Mouse (Mus musculus) MEL (cell line): ENCODE results near the gene Grhl1.

Source experiments
- CTCF ChIP-seq, 3 experiments: IDR thresholded peaks in 2 of 3; conservative IDR thresholded peaks in 1 of 3; 2 replicates each; pipeline ENCODE4 v1.5.1; 2011 to 2012; ENCODE audit warnings: low read length in 3 of 3, low read depth in 2 of 3, mild to moderate bottlenecking in 2 of 3, improper control_type of control experiment in 1 of 3, inconsistent platforms in 1 of 3, mixed read lengths in 1 of 3, moderate library complexity in 1 of 3; ENCODE audit not compliant: control insufficient read depth in 1 of 3, insufficient read depth in 1 of 3, poor library complexity in 1 of 3, severe bottlenecking in 1 of 3
- EP300 ChIP-seq, 2 experiments: IDR thresholded peaks; 2 replicates each; pipeline ENCODE4 v1.6.1; 2011; ENCODE audit warnings: improper control_type of control experiment in 2 of 2, low read length in 2 of 2, low read depth in 1 of 2, mild to moderate bottlenecking in 1 of 2
- GATA1 ChIP-seq: IDR thresholded peaks from 2 replicates; pipeline ENCODE4 v1.6.1; 2011; ENCODE audit warnings: low read depth, low read length, improper control_type of control experiment
- HCFC1 ChIP-seq: IDR thresholded peaks from 2 replicates; pipeline ENCODE4 v1.6.1; 2012; ENCODE audit warnings: low read depth, mild to moderate bottlenecking, inconsistent platforms, low read length, improper control_type of control experiment, moderate library complexity
- MYC ChIP-seq: IDR thresholded peaks from 2 replicates; pipeline ENCODE4 v1.6.1; 2011; ENCODE audit warnings: low read depth, mild to moderate bottlenecking, low read length, improper control_type of control experiment, moderate library complexity
- POLR2A ChIP-seq, 2 experiments: IDR thresholded peaks; 2 replicates each; pipeline ENCODE4 v1.6.1; 2011 to 2012; ENCODE audit warnings: low read length in 2 of 2, mild to moderate bottlenecking in 2 of 2, control low read depth in 1 of 2, improper control_type of control experiment in 1 of 2, low read depth in 1 of 2, moderate library complexity in 1 of 2; ENCODE audit not compliant: control insufficient read depth in 1 of 2, insufficient read depth in 1 of 2, poor library complexity in 1 of 2
- ZMIZ1 ChIP-seq: IDR thresholded peaks from 2 replicates; pipeline ENCODE4 v1.6.1; 2012; ENCODE audit warnings: low read depth, mild to moderate bottlenecking, inconsistent platforms, low read length, improper control_type of control experiment, moderate library complexity
- ZNF384 ChIP-seq: IDR thresholded peaks from 2 replicates; pipeline ENCODE4 v1.6.1; 2012; ENCODE audit warnings: low read depth, mild to moderate bottlenecking, inconsistent platforms, low read length, improper control_type of control experiment

GRCm38 (mm10) chr12:24537965-24538364 is 34.1 kb upstream of the Grhl1 start:
- TF ChIP-seq MYC (no peak), ZNF384 (no peak), EP300 (IDR thresholded peaks at IDR 0.05; ENCODE audit: low read depth in 1 of 2, low read length in 2 of 2) (0 out of 4 replicates have a peak, but pooled peaks of 1 of the 2 experiments have one; percentile 7), POLR2A (IDR thresholded peaks at IDR 0.05; ENCODE audit: control insufficient read depth in 1 of 2, insufficient read depth in 1 of 2, low read depth in 1 of 2, low read length in 2 of 2, poor library complexity in 1 of 2) (no peak), CTCF (IDR thresholded peaks at IDR 0.05 in 2 of 3, conservative IDR thresholded peaks at IDR 0.05 in 1 of 3; ENCODE audit: control insufficient read depth in 1 of 3, insufficient read depth in 1 of 3, low read depth in 2 of 3, low read length in 3 of 3, poor library complexity in 1 of 3, severe bottlenecking in 1 of 3) (no peak), GATA1 (no peak), HCFC1 (no peak), ZMIZ1 (no peak)
